Comparison of ENCODE assay signal across 13 mouse cellular contexts in genomic region chr16:90104714-90105459, GRCm38 (mm10). TPM values are rescaled to one million over a fixed set of nuclear protein-coding genes. Genes with fewer than 3 reads are reported as not detected.
DNase-seq lines count a peak whose midpoint lies in the region; ATAC-seq and TF ChIP-seq lines count a peak whose summit lies in the region.
"Had no signal": no experiment of that assay in that cellular context is flagged by ENCODE, and none has a peak within 500 bp of the region (broad histone marks: within the 10 kb centered on the region; RNA-seq: fewer than 3 reads in every experiment).

No protein-coding gene starts in this region.

- TF ChIP-seq EP300 in lung, postnatal 0 days (IDR thresholded peaks at IDR 0.05), result no peak

- H3K27ac ChIP-seq in layer of hippocampus, adult 2 months, result peak overlapping the region; percentile 70
- peak overlapping the region; percentile 30; the same call in 1 of the 2 replicates for H3K27ac ChIP-seq in embryonic facial prominence, embryonic 10.5 days (replicated peaks)
- no peak overlapping the region for H3K27ac ChIP-seq in lung, postnatal 0 days (ENCODE audit: low read length)
- H3K27ac ChIP-seq in gastrocnemius, adult 2 months, result no peak overlapping the region
- H3K27ac ChIP-seq: embryonic facial prominence, embryonic 12.5 days; hindbrain, embryonic 10.5 days; limb, embryonic 15.5 days; midbrain, embryonic 13.5 days had no signal

- intact Hi-C loops in gastrocnemius, adult 2 months (cut with DNase I), result no loop called here

- no peak overlapping the region for H3K9ac ChIP-seq in lung, postnatal 0 days (replicated peaks; ENCODE audit: low read depth)
- H3K9ac ChIP-seq: embryonic facial prominence, embryonic 12.5 days; limb, embryonic 15.5 days; midbrain, embryonic 13.5 days had no signal

- H3K27me3 ChIP-seq in embryonic facial prominence, embryonic 10.5 days (replicated peaks; ENCODE audit: low read depth, poor library complexity, severe bottlenecking), result no peaks in the 10 kb centered on the region
- H3K27me3 ChIP-seq in lung, postnatal 0 days (replicated peaks; ENCODE audit: insufficient read depth, low read length), result no peaks in the 10 kb centered on the region
- H3K27me3 ChIP-seq: embryonic facial prominence, embryonic 12.5 days; limb, embryonic 15.5 days; midbrain, embryonic 13.5 days had no signal

- ATAC-seq in lung, postnatal 0 days, result peak; percentile 68
- ATAC-seq: midbrain, embryonic 13.5 days had no signal

- H3K36me3 ChIP-seq in embryonic facial prominence, embryonic 10.5 days (replicated peaks), result peaks cover 15% of the 10 kb centered on the region
- H3K36me3 ChIP-seq in lung, postnatal 0 days (ENCODE audit: insufficient read depth, low read length), result no peaks in the 10 kb centered on the region
- H3K36me3 ChIP-seq: embryonic facial prominence, embryonic 12.5 days; midbrain, embryonic 13.5 days had no signal

- H3K4me1 ChIP-seq in embryonic facial prominence, embryonic 10.5 days, result peaks cover 25% of the 10 kb centered on the region
- H3K4me1 ChIP-seq in lung, postnatal 0 days (ENCODE audit: insufficient read depth, low read depth, low read length), result no peaks in the 10 kb centered on the region

- no peaks in the 10 kb centered on the region for H3K9me3 ChIP-seq in embryonic facial prominence, embryonic 10.5 days
- H3K9me3 ChIP-seq in lung, postnatal 0 days (ENCODE audit: low read length), result no peaks in the 10 kb centered on the region
- H3K9me3 ChIP-seq: embryonic facial prominence, embryonic 12.5 days; limb, embryonic 15.5 days; midbrain, embryonic 13.5 days had no signal

- no peak overlapping the region for H3K4me3 ChIP-seq in layer of hippocampus, adult 2 months
- H3K4me3 ChIP-seq in embryonic facial prominence, embryonic 10.5 days, result no peak overlapping the region
- no peak overlapping the region for H3K4me3 ChIP-seq in lung, postnatal 0 days (ENCODE audit: low read depth, low read length)
- no peak overlapping the region for H3K4me3 ChIP-seq in gastrocnemius, adult 2 months
- H3K4me3 ChIP-seq: embryonic facial prominence, embryonic 12.5 days; hindbrain, embryonic 10.5 days; limb, embryonic 15.5 days; midbrain, embryonic 13.5 days had no signal

- WGBS in embryonic facial prominence, embryonic 10.5 days, result 73% methylated on average over 15 of the region's 15 CpGs
- 50% methylated on average over 14 of the region's 15 CpGs for WGBS in lung, postnatal 0 days

- no peak for TF ChIP-seq CTCF in layer of hippocampus, adult 2 months (conservative IDR thresholded peaks at IDR 0.05)
- TF ChIP-seq CTCF in lung, postnatal 0 days (IDR thresholded peaks at IDR 0.05), result no peak
- TF ChIP-seq CTCF in gastrocnemius, adult 2 months (IDR thresholded peaks at IDR 0.05), result no peak

- H3K4me2 ChIP-seq in lung, postnatal 0 days (replicated peaks; ENCODE audit: low read depth, low read length), result no peak overlapping the region; the same call in 1 of the 2 replicates
- H3K4me2 ChIP-seq: embryonic facial prominence, embryonic 12.5 days; limb, embryonic 15.5 days; midbrain, embryonic 13.5 days had no signal

- peak; percentile 48 to 52 for DNase-seq in layer of hippocampus, adult 2 months (ENCODE audit: low spot score in 2 of 2)
- no peak for DNase-seq in layer of hippocampus, postnatal 36 days
- DNase-seq in embryonic facial prominence, embryonic 10.5 days (ENCODE audit: low spot score), result no peak
- peak; percentile 33 to 67 for DNase-seq in frontal cortex, postnatal 14 days (ENCODE audit: low spot score in 2 of 2)
- DNase-seq in lung, postnatal 0 days (ENCODE audit: low spot score), result peak; percentile 28
- DNase-seq in adrenal gland, adult (ENCODE audit: inconsistent age in 2 of 2, low spot score in 1 of 2), result no peak
- no peak for DNase-seq in cerebellum, postnatal 10 days
- no peak for DNase-seq in gastrocnemius, adult 2 months
- DNase-seq: gastrocnemius, postnatal 14 days had no signal

RNA-seq across cellular contexts. Expression of gene Tiam1, which starts 38.7 kb away (rescaled TPM):
- 100 to 1,000 TPM; 124 to 125 TPM for total RNA-seq in layer of hippocampus, adult 2 months (2021)
- 100 to 1,000 TPM; 106 to 116 TPM for total RNA-seq in layer of hippocampus, postnatal 36 days (2021)
- 25.3 and 25.9 TPM in 2 replicates for polyA plus RNA-seq in embryonic facial prominence, embryonic 10.5 days (2016; fragmentation: Nextera tagmentation; extraction: Ambion mirVana)
- 3.7 and 9.3 TPM in 2 replicates for polyA plus RNA-seq in lung, postnatal 0 days (2015; fragmentation: Nextera tagmentation; extraction: Ambion mirVana)
- 1 to 10 TPM; 6.4 to 7.1 TPM for total RNA-seq in gastrocnemius, adult 2 months (2021)

Comparison
In these comparisons a context has a peak if more than half of its experiments do, and no peak if none do; other contexts are left out.
1. DNase-seq: peak in layer of hippocampus, adult 2 months (2 of 2), frontal cortex, postnatal 14 days (2 of 2) and lung, postnatal 0 days (single experiment); none in layer of hippocampus, postnatal 36 days (0 of 2), embryonic facial prominence, embryonic 10.5 days (single experiment), adrenal gland, adult (0 of 2), cerebellum, postnatal 10 days (0 of 2) and gastrocnemius, adult 2 months (single experiment).
2. H3K27ac ChIP-seq: peak in layer of hippocampus, adult 2 months (single experiment) and embryonic facial prominence, embryonic 10.5 days (single experiment); none in lung, postnatal 0 days (single experiment) and gastrocnemius, adult 2 months (single experiment).
3. RNA of gene Tiam1, which starts 38.7 kb away (total RNA-seq): 124 to 125 TPM in layer of hippocampus, adult 2 months and 106 to 116 TPM in layer of hippocampus, postnatal 36 days; 6.4 to 7.1 TPM in gastrocnemius, adult 2 months; every median in the first group is over 10 times any median in the second.